Mouse (Mus musculus): Measurements from ENCODE around the gene Dpy19l3. TPM values are rescaled to one million over a fixed set of nuclear protein-coding genes. Genes with fewer than 3 reads are reported as not detected.
A peak's percentile ranks its signal among the peaks of the same experiment; 100 is the strongest.

Dpy19l3 gene
- polyA plus RNA-seq (2016; fragmentation: Nextera tagmentation; extraction: Ambion mirVana): 14.3 and 23.8 TPM in 2 replicates

GRCm38 (mm10) chr7:35754033-35754885 is at the start of gene Dpy19l3:
Dpy19l3 (minus strand) TSS chr7:35754454.
- peak within 1 kb of the TSS; percentile 93 for H3K4me3 ChIP-seq
- peak within 1 kb of the TSS; percentile 86 for H3K27ac ChIP-seq
- WGBS: under 1% methylated on average over 70 of the region's 70 CpGs
- H3K4me1 ChIP-seq: peaks cover 7% of the 10 kb centered on the region; the same call in 1 of the 2 replicates
- no peaks in the 10 kb centered on the region for H3K27me3 ChIP-seq (ENCODE audit: insufficient read depth, poor library complexity, severe bottlenecking)
- no peaks in the 10 kb centered on the region for H3K9me3 ChIP-seq
- H3K36me3 ChIP-seq: peaks cover 13% of the 10 kb centered on the region
- peak; percentile 94 for DNase-seq (ENCODE audit: low spot score)

GRCm38 (mm10) chr7:35802906-35803595 is 48.8 kb upstream of the Dpy19l3 start, which contains the start of gene Zfp507:
Zfp507 (minus strand) TSS chr7:35803003.
- H3K4me1 ChIP-seq: peaks cover 8% of the 10 kb centered on the region; the same call in 1 of the 2 replicates
- no peaks in the 10 kb centered on the region for H3K9me3 ChIP-seq
- H3K27ac ChIP-seq: peak within 1 kb of the TSS; percentile 100
- H3K27me3 ChIP-seq (ENCODE audit: insufficient read depth, poor library complexity, severe bottlenecking): no peaks in the 10 kb centered on the region
- DNase-seq (ENCODE audit: low spot score): peak; percentile 95
- 20% methylated on average over 26 of the region's 26 CpGs for WGBS
- H3K4me3 ChIP-seq: peak within 1 kb of the TSS; percentile 92
- H3K36me3 ChIP-seq: peaks cover 31% of the 10 kb centered on the region

GRCm38 (mm10) chr7:35802201-35802905 is 48.1 kb upstream of the Dpy19l3 start:
- Histone ChIP-seq H3K27ac (peak overlapping the region; percentile 100), H3K27me3 (ENCODE audit: insufficient read depth, poor library complexity, severe bottlenecking) (no peaks in the 10 kb centered on the region), H3K4me1 (peaks cover 10% of the 10 kb centered on the region; the same call in 1 of the 2 replicates), H3K4me3 (peak overlapping the region; percentile 92), H3K36me3 (peaks cover 34% of the 10 kb centered on the region), H3K9me3 (no peaks in the 10 kb centered on the region)
- under 1% methylated on average over 47 of the region's 49 CpGs for WGBS
- peak; percentile 80 for DNase-seq (ENCODE audit: low spot score)

- peaks cover 7% of the 10 kb centered on the region; the same call in 1 of the 2 replicates for H3K4me1 ChIP-seq
- no peak for DNase-seq (ENCODE audit: low spot score)
- no peak overlapping the region for H3K27ac ChIP-seq
- H3K9me3 ChIP-seq: no peaks in the 10 kb centered on the region
- no peak overlapping the region for H3K4me3 ChIP-seq
- no peaks in the 10 kb centered on the region for H3K27me3 ChIP-seq (ENCODE audit: insufficient read depth, poor library complexity, severe bottlenecking)
- H3K36me3 ChIP-seq: peaks cover 93% of the 10 kb centered on the region
- 57% methylated on average over 7 of the region's 7 CpGs for whole genome bisulfite sequencing
Measured at GRCm38 (mm10) chr7:35796123-35796522, 41.9 kb upstream of the Dpy19l3 start.

GRCm38 (mm10) chr7:35794145-35794664 is 40.0 kb upstream of the Dpy19l3 start:
- DNase-seq (ENCODE audit: low spot score): no peak
- Histone ChIP-seq H3K36me3 (peaks cover 92% of the 10 kb centered on the region), H3K27ac (no peak overlapping the region), H3K27me3 (ENCODE audit: insufficient read depth, poor library complexity, severe bottlenecking) (no peaks in the 10 kb centered on the region), H3K4me3 (no peak overlapping the region), H3K4me1 (0 out of 2 replicates have a peak, but pooled peaks cover 5% of the 10 kb centered on the region), H3K9me3 (no peaks in the 10 kb centered on the region)
- 65% methylated on average over 12 of the region's 12 CpGs for WGBS

- 75% methylated on average over 12 of the region's 12 CpGs for WGBS
Measured at GRCm38 (mm10) chr7:35792150-35792848, 38.0 kb upstream of the Dpy19l3 start.

GRCm38 (mm10) chr7:35790926-35791325 is 36.7 kb upstream of the Dpy19l3 start:
- Histone ChIP-seq H3K4me3 (no peak overlapping the region), H3K27ac (no peak overlapping the region), H3K4me1 (no peaks in the 10 kb centered on the region), H3K27me3 (ENCODE audit: insufficient read depth, poor library complexity, severe bottlenecking) (no peaks in the 10 kb centered on the region), H3K36me3 (peaks cover 96% of the 10 kb centered on the region), H3K9me3 (no peaks in the 10 kb centered on the region)
- DNase-seq (ENCODE audit: low spot score): peak; percentile 54
- WGBS: 74% methylated on average over 8 of the region's 8 CpGs

More at GRCm38 (mm10) chr7:35792150-35792848, 38.0 kb upstream of the Dpy19l3 start:
- Histone ChIP-seq H3K9me3 (no peaks in the 10 kb centered on the region), H3K4me3 (no peak overlapping the region), H3K27me3 (ENCODE audit: insufficient read depth, poor library complexity, severe bottlenecking) (no peaks in the 10 kb centered on the region), H3K27ac (no peak overlapping the region), H3K36me3 (peaks cover 95% of the 10 kb centered on the region), H3K4me1 (0 out of 2 replicates have a peak, but pooled peaks cover 2% of the 10 kb centered on the region)
- DNase-seq (ENCODE audit: low spot score): peak; percentile 78

- 89% methylated on average over 8 of the region's 8 CpGs for WGBS
- no peaks in the 10 kb centered on the region for H3K4me1 ChIP-seq
- no peaks in the 10 kb centered on the region for H3K9me3 ChIP-seq
- H3K27me3 ChIP-seq (ENCODE audit: insufficient read depth, poor library complexity, severe bottlenecking): no peaks in the 10 kb centered on the region
- H3K36me3 ChIP-seq: peaks cover 97% of the 10 kb centered on the region
- H3K27ac ChIP-seq: no peak overlapping the region
- H3K4me3 ChIP-seq: no peak overlapping the region
- no peak for DNase-seq (ENCODE audit: low spot score)
Measured at GRCm38 (mm10) chr7:35790201-35790600, 35.9 kb upstream of the Dpy19l3 start.

- Histone ChIP-seq H3K4me3 (no peak overlapping the region), H3K27ac (no peak overlapping the region), H3K27me3 (ENCODE audit: insufficient read depth, poor library complexity, severe bottlenecking) (no peaks in the 10 kb centered on the region), H3K9me3 (no peaks in the 10 kb centered on the region), H3K36me3 (peaks cover 91% of the 10 kb centered on the region), H3K4me1 (no peaks in the 10 kb centered on the region)
- DNase-seq (ENCODE audit: low spot score): no peak
- WGBS: 84% methylated on average over 4 of the region's 4 CpGs
Measured at GRCm38 (mm10) chr7:35785579-35785978, 31.3 kb upstream of the Dpy19l3 start.

GRCm38 (mm10) chr7:35782252-35782651 is 28.0 kb upstream of the Dpy19l3 start:
- Histone ChIP-seq H3K4me1 (no peaks in the 10 kb centered on the region), H3K9me3 (no peaks in the 10 kb centered on the region), H3K36me3 (peaks cover 88% of the 10 kb centered on the region), H3K4me3 (no peak overlapping the region), H3K27me3 (ENCODE audit: insufficient read depth, poor library complexity, severe bottlenecking) (no peaks in the 10 kb centered on the region), H3K27ac (no peak overlapping the region)
- DNase-seq (ENCODE audit: low spot score): no peak

GRCm38 (mm10) chr7:35774127-35774526 is 19.9 kb upstream of the Dpy19l3 start:
- Histone ChIP-seq H3K27ac (no peak overlapping the region), H3K27me3 (ENCODE audit: insufficient read depth, poor library complexity, severe bottlenecking) (no peaks in the 10 kb centered on the region), H3K4me3 (no peak overlapping the region), H3K9me3 (no peaks in the 10 kb centered on the region), H3K4me1 (peaks cover 5% of the 10 kb centered on the region; the same call in 1 of the 2 replicates), H3K36me3 (peaks cover 66% of the 10 kb centered on the region)
- DNase-seq (ENCODE audit: low spot score): no peak
- 92% methylated on average over 12 of the region's 12 CpGs for WGBS

GRCm38 (mm10) chr7:35772347-35772746 is 18.1 kb upstream of the Dpy19l3 start:
- Histone ChIP-seq H3K4me3 (no peak overlapping the region), H3K4me1 (peaks cover 5% of the 10 kb centered on the region; the same call in 1 of the 2 replicates), H3K9me3 (no peaks in the 10 kb centered on the region), H3K27me3 (ENCODE audit: insufficient read depth, poor library complexity, severe bottlenecking) (no peaks in the 10 kb centered on the region), H3K36me3 (peaks cover 52% of the 10 kb centered on the region), H3K27ac (no peak overlapping the region)
- no peak for DNase-seq (ENCODE audit: low spot score)
- WGBS: 90% methylated on average over 8 of the region's 8 CpGs

Measured in heart, embryonic 10.5 days (tissue).